Mouse (Mus musculus): ENCODE results near the gene Pvr.
"Not testable (repeated sequence)": the region's sequence is repeated elsewhere in the genome, so short reads cannot be mapped to it uniquely, and the experiment has no call there.

Gene Pvr

GRCm38 (mm10) chr7:19932877-19933809 is 12.2 kb upstream of the Pvr start:
- peak; percentile 46 for DNase-seq (ENCODE audit: low spot score)

DNA sequence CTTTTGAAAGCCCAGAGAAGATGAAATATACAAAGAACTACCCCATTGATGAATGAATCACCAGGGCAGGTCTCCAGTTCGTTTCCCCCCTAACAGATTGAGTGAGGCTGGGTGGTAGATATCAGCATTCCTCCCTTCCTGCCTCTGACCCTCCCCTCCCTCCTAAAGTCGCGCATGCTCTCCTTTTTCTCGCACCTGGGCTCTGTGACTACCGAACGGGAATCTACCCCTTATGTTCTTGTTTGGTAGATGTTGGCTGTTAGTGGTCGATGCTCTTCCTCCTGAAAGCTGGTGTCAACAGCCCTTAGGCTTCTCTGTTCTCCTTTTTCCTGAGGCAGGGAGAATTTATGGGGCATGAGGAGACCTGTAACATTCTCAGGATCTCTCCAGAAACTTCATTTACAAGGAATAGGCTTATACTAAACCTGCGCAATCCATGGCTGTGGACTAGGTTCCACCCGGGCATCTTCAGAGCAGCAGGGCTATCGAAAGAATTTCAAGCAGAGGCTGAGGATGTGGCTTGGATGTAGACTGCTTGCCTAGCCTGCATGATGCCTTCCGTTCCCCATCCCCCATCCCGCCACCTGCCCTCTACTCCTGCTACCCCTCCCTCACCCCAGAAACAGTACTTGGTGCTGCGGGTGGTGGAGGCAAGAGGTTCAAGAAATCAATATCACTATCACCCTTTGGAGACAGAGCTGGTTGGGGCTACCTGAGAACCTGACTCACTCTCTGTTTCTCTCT is 11.3 kb upstream of the Pvr start:
- DNase-seq (ENCODE audit: low spot score), result no peak

GRCm38 (mm10) chr7:19930481-19930880 is 9.5 kb upstream of the Pvr start:
- DNase-seq (ENCODE audit: low spot score), result not testable (repeated sequence)

DNA sequence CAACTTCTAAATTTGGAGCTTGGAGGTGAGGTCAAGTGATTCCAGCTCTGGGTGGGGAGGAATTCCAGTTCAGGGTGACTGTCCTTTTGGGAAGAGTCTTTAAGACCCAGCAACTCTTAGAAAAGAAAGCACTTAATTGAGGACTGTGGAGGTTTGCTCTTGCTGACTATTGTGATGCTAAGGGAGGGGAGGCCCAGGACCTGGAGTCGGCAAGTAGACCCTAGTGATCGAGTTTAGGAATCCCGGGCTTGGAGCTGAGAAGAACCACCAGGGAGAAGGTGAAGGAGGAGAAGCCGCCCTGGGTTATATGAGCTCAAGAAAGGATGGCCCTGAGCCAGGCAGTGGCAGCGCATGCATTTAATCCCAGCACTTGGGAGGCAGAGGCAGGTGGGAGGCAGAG is 7.5 kb upstream of the Pvr start:
- no peak for DNase-seq (ENCODE audit: low spot score)

- DNase-seq (ENCODE audit: low spot score), result no peak
Observed at GRCm38 (mm10) chr7:19926849-19927480, 6.0 kb upstream of the Pvr start.

GRCm38 (mm10) chr7:19925376-19925775 is 4.4 kb upstream of the Pvr start:
- DNase-seq (ENCODE audit: low spot score), result no peak

GRCm38 (mm10) chr7:19923797-19924196 is 2.8 kb upstream of the Pvr start:
- DNase-seq (ENCODE audit: low spot score), result no peak

DNA sequence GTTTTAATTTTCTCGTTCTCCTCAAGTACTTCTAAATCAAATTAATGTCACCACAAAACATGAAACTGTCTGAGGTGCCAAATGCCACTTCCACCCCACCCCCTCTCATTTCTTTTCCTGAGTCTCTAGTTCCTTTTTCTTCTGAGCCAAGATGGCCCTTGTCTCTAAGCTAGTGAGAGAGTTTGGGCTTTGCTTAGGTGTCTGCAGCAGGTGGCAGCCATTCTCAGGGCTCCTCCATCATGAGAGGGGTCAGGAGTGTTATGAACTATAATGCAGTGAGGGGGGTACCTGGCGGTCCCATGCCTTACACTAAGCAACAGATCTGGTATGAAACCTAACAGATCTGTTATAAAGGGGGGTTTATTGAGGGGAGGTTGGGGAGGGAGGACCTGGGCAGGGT is 2.4 kb upstream of the Pvr start:
- no peak for DNase-seq (ENCODE audit: low spot score)

- no peak for DNase-seq (ENCODE audit: low spot score)
Observed at GRCm38 (mm10) chr7:19920166-19920505, 824 bp downstream of the Pvr start.

- DNase-seq (ENCODE audit: low spot score), result no peak
Observed at GRCm38 (mm10) chr7:19914558-19914957, 6.4 kb downstream of the Pvr start.

DNA sequence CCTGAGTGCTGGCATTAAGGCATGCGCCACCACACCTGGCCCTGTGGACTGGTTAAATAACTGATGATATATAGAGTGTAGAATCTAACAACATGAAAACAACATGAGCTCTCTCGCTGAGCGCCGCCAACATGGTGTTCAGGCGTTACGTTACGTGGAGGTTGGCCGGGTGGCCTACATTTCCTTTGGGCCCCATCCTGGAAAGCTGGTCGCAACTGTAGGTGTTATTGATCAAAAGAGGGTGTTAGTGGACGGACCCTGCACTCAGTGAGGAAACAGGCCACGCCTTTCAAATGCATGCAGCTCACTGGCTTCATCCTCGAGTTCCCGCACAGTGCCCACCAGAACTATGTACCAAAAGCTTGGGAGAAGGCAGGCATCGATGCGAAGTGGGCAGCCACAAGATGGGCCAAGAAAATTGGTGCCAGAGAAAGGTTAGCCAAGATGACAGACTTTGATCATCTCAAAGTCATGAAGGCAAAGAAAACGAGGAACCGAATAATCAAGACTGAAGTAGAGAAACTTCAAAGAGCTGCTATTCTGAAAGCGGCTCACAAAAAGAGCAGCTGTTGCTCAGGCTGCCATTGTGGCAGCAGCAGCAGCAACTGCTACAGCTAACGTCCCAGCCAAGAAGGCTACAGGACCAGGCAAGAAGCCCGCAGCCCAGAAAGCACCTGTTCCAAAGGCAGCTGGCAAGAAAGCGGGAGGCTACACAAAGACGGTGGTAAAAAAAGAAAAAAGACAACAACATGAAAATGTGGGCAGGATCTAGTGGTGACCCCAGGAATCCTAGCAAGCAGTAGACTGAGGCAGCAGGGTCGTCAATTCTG is 9.1 kb downstream of the Pvr start:
- no peak for DNase-seq (ENCODE audit: low spot score)

- DNase-seq (ENCODE audit: low spot score), result no peak
Observed at GRCm38 (mm10) chr7:19911292-19911658, 9.7 kb downstream of the Pvr start.

- peak; percentile 50 for DNase-seq (ENCODE audit: low spot score)
Observed at GRCm38 (mm10) chr7:19910421-19911291, 10.3 kb downstream of the Pvr start.

- DNase-seq (ENCODE audit: low spot score), result peak; percentile 50
Observed at GRCm38 (mm10) chr7:19889881-19890280, 31.1 kb downstream of the Pvr start.

DNA sequence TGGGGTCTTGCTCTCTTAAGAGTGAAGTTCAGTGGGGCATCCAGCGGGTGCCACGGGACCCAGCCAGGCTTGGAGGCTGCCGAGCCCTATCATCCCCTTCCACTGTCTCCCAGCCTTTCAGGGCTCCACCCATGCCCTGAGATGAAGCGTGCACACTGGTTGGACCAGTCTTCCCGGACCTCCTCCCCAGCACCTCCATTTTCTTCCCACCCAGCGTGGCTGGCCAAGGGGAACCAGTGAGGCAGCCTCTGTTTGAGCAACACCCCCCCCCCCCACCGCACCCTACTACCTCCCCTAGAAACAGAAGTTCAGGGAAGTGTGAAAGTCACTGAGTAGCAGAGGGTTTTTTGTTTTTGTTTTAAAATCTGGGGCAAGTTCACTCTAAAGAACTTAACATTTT is 33.1 kb downstream of the Pvr start, which contains the start of gene Ceacam19:
Gene Ceacam19 (minus strand): TSS at position 117 of the 400 bp plus-strand sequence.
- no peak for DNase-seq (ENCODE audit: low spot score)

GRCm38 (mm10) chr7:19880754-19881153 is 40.2 kb downstream of the Pvr start:
- DNase-seq (ENCODE audit: low spot score), result no peak

- no peak for DNase-seq (ENCODE audit: low spot score)
Observed at GRCm38 (mm10) chr7:19876781-19877425, 44.1 kb downstream of the Pvr start.

DNA sequence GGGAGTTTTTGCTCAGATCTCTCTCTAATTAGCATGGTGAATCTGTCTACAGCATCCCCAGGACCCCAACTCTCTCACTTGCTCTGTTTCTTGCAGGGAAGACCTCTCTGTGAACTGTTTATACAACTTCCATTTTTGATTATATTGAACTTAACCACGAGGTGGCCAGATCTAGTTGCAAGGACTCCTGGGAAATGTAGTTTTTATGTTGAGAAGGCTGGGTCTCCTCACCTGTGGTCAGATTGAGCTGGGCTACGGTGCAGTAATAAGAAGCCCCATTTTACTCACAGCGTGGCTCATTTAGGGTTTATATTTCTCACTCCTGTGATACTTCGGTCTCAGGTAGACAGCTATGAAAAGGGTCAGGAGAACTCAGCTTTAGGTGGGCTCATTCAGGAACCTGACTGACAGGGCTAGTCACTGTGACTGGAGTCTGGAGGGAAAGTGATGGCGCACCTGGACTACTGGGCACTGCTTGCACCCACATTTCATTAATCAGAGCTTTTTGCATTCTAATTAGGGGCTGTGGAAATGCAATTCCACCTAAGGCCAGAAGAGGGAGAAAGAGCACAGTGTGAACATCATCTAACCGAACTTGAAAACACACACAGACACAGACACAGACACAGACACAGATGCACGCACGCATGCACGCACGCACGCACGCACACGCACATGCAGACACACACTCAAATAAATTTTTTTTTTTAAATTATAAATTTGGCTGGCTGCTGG is 44.8 kb downstream of the Pvr start:
- peak; percentile 32 for DNase-seq (ENCODE audit: low spot score)

GRCm38 (mm10) chr7:19871943-19872601 is 48.9 kb downstream of the Pvr start:
- no peak for DNase-seq (ENCODE audit: low spot score)

Measured in c-Kit-positive CD71-positive TER-119-positive erythroid progenitor cells, embryonic 14.5 days (primary cell).